Mouse (Mus musculus): ENCODE data around the gene Csmd2.

The Csmd2 gene

DNA sequence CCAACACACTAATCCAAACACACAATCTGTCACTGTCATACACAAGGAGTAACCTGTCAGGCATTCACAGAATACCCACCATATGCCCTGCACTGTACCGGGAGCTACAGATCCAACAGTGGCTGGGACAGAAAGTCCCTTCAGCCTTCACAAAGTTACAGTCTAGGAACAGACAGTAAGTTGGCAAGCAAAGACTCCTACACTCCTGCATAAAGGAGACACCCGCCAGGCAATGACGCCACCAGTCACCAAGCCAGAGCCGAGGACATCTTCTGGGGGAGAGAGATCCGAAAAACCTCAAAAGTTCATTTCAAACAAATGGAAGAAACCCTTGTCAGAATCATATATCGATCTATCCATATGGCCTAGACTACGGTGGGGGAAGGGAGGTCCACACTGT, 618.9 kb downstream of the Csmd2 start:
- in situ Hi-C loops (cut with MboI; ENCODE audit: unreplicated experiment in 2 of 2) = loop anchor here in 1 of 2 experiments (25.0 kb wide), 2 partner anchors 481 to 1369 kb away; partner anchors contain the start of gene Smim12

DNA sequence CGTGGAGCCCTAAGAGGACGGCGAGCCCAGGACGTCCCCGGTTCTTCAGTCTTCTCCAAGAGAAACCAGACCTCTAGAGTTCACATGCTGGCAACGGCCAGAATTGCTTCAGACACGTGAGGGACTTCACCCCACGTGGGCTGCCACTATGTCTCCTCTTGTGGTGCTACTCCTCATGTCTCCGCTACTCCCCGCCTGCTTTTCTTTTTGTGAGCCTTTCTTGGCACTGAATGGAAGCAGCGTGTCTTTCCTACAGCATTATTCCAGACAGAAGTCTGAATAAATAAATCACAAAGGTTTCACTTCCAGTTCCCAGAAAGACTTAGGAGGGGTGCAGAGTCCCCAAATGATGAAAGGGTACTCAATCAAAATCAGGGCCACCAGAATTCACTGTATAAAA, 620.0 kb downstream of the Csmd2 start:
- in situ Hi-C loops (cut with MboI; ENCODE audit: unreplicated experiment in 2 of 2) = loop anchor here in 1 of 2 experiments (25.0 kb wide), 2 partner anchors 480 to 1370 kb away; partner anchors contain the start of gene Smim12

DNA sequence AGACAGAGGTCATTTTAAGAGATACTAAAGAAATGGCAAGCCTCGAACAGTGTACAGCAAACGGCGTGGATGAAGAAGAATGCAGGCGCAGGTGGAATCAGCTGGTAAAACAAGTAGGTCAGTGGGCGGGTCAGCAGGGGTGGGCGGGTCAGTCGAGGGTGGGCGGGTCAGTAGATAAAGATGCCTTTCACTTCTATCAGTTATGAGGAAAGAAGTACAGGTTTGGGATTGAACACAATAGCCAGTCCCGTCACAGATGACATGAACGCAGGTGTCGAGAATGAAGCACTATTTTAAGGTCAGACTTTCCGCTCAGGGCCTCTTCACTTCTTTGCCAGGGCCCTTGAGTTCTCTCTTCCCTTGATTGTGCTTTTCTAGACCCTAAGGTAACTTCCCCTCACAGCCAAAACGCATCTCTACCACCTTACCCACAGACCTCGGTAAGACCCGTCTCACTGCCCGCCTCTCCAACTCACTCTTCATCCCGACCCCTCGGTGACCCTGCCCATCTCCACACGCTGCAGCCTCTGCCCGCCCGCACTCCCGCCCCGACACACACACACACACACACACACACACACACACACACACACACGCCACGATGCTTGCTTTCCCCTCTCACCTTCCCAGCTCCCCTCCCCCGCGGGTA, 621.7 kb downstream of the Csmd2 start:
- in situ Hi-C loops (cut with MboI; ENCODE audit: unreplicated experiment in 2 of 2) = loop anchor here in 1 of 2 experiments (25.0 kb wide), 2 partner anchors 478 to 1372 kb away; partner anchors contain the start of gene Smim12

DNA sequence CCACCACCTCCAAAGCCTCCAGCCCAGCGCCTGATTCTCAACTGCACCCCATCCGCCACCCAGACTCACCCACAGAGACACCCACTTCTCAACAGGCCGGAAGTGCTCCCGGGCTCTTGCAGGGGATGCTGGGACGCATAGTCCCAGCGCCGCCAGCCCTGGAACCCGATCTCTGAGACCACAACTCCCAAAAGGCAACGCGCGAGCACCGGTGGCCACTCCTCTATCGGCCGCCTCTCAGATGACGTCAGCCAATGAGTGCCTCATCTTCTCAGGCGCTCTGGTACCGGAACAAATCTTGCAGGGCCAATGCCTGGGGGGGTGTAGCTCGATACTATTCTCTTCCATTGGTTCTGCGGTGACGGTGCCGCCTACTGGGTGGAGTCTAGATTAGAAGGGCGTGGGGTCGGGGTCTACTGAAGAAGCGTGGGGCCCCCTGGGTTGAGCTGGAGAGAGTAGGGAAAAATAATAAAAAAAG, 622.3 kb downstream of the Csmd2 start, which contains the start of gene Zscan20:
Zscan20 (minus strand) TSS at position 174 of the 478 bp plus-strand sequence.
- in situ Hi-C loops (cut with MboI; ENCODE audit: unreplicated experiment in 2 of 2) = loop anchor here (5.0 to 25.0 kb wide), 6 partner anchors 102 to 1373 kb away; partner anchors contain the start of gene Smim12 (in 1 of the 2)

DNA sequence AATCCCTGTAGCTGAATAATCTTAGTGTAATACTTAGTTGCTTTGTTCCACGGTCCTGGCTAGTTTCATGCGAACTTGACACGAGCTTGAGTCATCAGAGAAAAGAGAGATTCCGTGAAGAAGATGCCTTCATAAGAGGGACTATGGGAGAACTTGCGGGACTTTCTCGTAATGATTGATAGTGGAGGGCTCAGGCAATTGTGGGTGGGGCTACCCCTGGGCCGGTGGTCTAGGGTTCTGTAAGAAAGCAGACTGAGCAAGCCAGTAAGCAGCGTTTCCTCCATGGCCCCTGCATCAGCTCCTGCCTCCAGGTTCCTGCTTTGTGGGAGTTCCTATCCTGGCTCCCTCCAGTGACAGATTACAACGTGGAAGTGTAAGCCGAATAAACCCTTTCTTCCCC, 623.0 kb downstream of the Csmd2 start:
- in situ Hi-C loops (cut with MboI; ENCODE audit: unreplicated experiment in 2 of 2) = loop anchor here (5.0 to 25.0 kb wide), 6 partner anchors 102 to 1373 kb away; partner anchors contain the start of gene Smim12 (in 1 of the 2)

DNA sequence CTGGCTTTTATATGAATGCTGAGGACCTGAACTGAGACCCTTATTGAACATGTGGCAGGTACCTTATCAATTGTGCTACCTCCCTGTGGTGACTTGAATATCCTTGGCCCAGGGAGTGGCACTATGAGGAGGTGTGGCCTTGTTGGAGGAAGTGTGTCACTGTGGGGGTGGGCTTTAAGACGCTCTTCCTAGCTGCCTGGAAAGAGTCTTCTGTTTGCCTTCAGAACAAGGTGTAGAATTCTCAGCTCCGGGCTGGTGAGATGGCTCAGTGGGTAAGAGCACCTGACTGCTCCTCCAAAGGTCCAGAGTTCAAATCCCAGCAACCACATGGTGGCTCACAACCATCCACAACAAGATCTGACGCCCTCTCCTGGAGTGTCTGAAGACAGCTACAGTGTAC, 624.1 kb downstream of the Csmd2 start:
- in situ Hi-C loops (cut with MboI; ENCODE audit: unreplicated experiment in 2 of 2) = loop anchor here (5.0 to 25.0 kb wide), 6 partner anchors 101 to 1374 kb away; partner anchors contain the start of gene Smim12 (in 1 of the 2)

DNA sequence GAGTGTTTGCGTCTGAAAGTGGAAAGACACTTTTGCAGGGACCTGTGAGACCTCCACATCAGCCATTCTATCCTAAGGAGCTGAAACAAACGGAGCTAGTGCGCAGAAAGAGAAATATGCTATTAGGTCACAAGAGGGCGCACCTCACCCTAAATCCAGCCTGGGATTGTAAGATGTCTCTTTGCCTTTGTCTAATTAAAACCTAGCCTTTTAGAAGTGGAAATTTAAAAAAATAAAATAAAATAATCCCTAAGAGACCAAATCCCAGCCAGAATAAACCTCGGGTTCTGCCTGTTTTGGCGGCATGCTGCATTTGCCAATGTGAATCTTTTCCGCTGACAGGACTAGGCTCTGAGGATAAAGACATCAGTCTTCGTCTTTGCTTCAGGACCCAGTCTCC, 625.7 kb downstream of the Csmd2 start:
- in situ Hi-C loops (cut with MboI; ENCODE audit: unreplicated experiment in 2 of 2) = loop anchor here (5.0 to 25.0 kb wide), 6 partner anchors 99 to 1376 kb away; partner anchors contain the start of gene Smim12 (in 1 of the 2)

DNA sequence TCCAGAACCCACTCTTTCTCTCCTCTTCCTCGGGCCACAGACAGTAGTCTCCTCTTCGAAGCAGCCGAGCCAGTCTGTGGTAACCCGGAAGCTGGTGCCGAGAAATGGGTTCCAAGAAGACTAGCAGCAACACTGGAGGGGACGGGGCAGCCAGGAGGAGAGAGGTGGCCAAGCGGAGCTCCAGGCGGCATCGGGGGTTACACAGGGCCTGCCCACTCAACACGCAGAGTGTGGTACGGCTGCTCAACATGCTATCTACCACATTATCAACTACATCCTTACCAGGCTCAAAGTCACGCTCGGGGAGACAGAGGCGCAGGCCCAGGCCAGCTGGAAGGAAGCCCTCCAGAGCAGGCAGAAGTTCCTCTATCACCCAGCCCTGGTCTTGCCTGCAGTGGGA, 628.1 kb downstream of the Csmd2 start:
- in situ Hi-C loops (cut with MboI; ENCODE audit: unreplicated experiment in 2 of 2) = loop anchor here (5.0 to 25.0 kb wide), 4 partner anchors 82 to 1378 kb away; partner anchors contain the start of gene Smim12 (in 1 of the 2)

Data from v-Abl transformed pro-B cells (cell line).